Mouse (Mus musculus) hindbrain, embryonic 14.5 days (tissue): ENCODE data around the gene Arntl. TPM values are rescaled to one million over a fixed set of nuclear protein-coding genes. Genes with fewer than 3 reads are reported as not detected.

ENCODE experiments used
- ATAC-seq: fragments of 200-750 bp; cut with Nextera tagmentation; 2 replicates; pipeline ENCODE4 v1.8.0; 2017; ENCODE audit warnings: moderate number of reproducible peaks, mild to moderate bottlenecking, moderate TSS enrichment, moderate library complexity; ENCODE audit not compliant: low FRiP score
- DNase-seq: peaks from one replicate; pipeline ENCODE4 v3.0.0-alpha.2; 2015; ENCODE audit warnings: low spot score
- H3K27ac ChIP-seq: fragments of 300-500 bp; sonication (generic); 2 replicates; pipeline ENCODE4 v1.5.1; 2014; ENCODE audit warnings: mild to moderate bottlenecking, moderate library complexity
- H3K27me3 ChIP-seq: fragments of 300-500 bp; sonication (generic); 2 replicates; pipeline ENCODE4 v1.6.1; 2014; ENCODE audit warnings: mild to moderate bottlenecking, low read length, mixed read lengths; ENCODE audit not compliant: control insufficient read depth, insufficient read depth
- H3K36me3 ChIP-seq: fragments of 300-500 bp; sonication (generic); replicated peaks from 2 replicates; pipeline ENCODE4 v1.6.1; 2014; ENCODE audit not compliant: control insufficient read depth, insufficient read depth
- H3K4me1 ChIP-seq: fragments of 300-500 bp; sonication (generic); replicated peaks from 2 replicates; pipeline ENCODE4 v1.6.1; 2014; ENCODE audit warnings: antibody characterized with exemption, low read length, mixed read lengths; ENCODE audit not compliant: control insufficient read depth, insufficient read depth
- H3K4me2 ChIP-seq: fragments of 300-500 bp; sonication (generic); replicated peaks from 2 replicates; pipeline ENCODE4 v1.6.1; 2014; ENCODE audit warnings: mild to moderate bottlenecking, moderate library complexity
- H3K4me3 ChIP-seq: fragments of 300-500 bp; sonication (generic); replicated peaks from 2 replicates; pipeline ENCODE4 v1.5.1; 2014; ENCODE audit warnings: mild to moderate bottlenecking, low read length
- H3K9ac ChIP-seq: fragments of 300-500 bp; sonication (generic); 2 replicates; pipeline ENCODE4 v1.6.1; 2014
- H3K9me3 ChIP-seq: fragments of 300-500 bp; sonication (generic); 2 replicates; pipeline ENCODE4 v1.6.1; 2016; ENCODE audit warnings: low read length; ENCODE audit not compliant: control insufficient read depth
- whole genome bisulfite sequencing: fragments of 180-500 bp; shearing (Covaris S2); extraction: QIAGEN DNeasy Blood & Tissue Kit; methylation state at CpG from one replicate; pipeline ENCODE4 v1.1.7; 2014; 5-methylcytosine and 5-hydroxymethylcytosine counted together
- polyA plus RNA-seq: library from polyadenylated mRNA; unstranded; fragments of >200 nt; fragmentation: Nextera tagmentation; extraction: Ambion mirVana; gene quantifications from 2 replicates; pipeline ENCODE4 v1.2.1, GENCODE M21; 2014

Gene Arntl
- polyA plus RNA-seq, 1 experiment from 2014 or later: 16.9 TPM

DNA sequence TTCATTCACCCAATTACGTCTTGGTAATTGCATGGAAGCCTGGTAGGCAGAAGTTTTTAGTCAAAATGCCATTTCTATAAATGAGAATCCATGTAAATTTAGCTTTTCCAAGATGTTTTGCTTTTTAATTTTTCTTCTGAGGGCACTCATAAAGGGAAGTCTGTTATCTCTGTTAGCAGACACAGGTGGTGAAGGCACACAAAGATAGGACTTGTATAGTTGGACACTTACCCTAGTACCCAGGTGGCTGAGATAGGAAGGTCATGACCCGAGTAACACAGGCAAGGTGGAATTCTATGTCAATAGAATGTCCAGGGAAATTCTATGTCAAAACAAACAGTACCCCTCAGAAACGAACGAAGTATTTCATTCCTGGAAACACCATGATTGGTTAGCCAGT is 84.9 kb downstream of the Arntl start:
- no peak overlapping the region for H3K27ac ChIP-seq
- H3K36me3 ChIP-seq: peaks cover 5% of the 10 kb centered on the region
- ATAC-seq: no peak
- H3K4me3 ChIP-seq: no peak overlapping the region
- no peaks in the 10 kb centered on the region for H3K9me3 ChIP-seq
- H3K27me3 ChIP-seq: no peaks in the 10 kb centered on the region
- no peak overlapping the region for H3K9ac ChIP-seq
- no peak overlapping the region for H3K4me2 ChIP-seq
- WGBS: 92% methylated on average over 4 of the region's 4 CpGs
- no peak for DNase-seq
- H3K4me1 ChIP-seq: peaks cover 9% of the 10 kb centered on the region; the same call in 1 of the 2 replicates

DNA sequence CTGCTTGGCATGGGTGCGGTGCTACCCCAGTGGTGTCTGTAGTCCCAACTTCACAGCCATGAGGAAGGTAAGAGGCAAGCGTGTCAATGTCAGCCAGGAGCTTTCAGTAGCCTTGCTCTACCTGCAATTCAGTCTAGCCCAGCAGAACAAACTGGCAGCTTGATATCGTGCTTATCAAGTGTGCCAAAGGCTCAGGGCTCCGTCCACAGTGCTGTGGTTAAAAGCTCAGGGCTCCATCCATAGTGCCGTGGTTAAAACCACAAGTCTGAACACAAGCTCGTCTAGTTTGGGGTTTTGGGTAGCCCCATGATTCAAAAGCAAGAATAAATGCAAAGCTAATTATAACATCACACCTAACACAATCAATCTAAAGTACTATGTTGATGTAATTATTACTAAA is 87.3 kb downstream of the Arntl start:
- 94% methylated on average over 6 of the region's 6 CpGs for WGBS
- DNase-seq (no peak), ATAC-seq (no peak)
- no peaks in the 10 kb centered on the region for H3K27me3 ChIP-seq
- H3K27ac ChIP-seq: no peak overlapping the region
- peaks cover 5% of the 10 kb centered on the region; the same call in 1 of the 2 replicates for H3K36me3 ChIP-seq
- H3K4me3 ChIP-seq: no peak overlapping the region
- no peaks in the 10 kb centered on the region for H3K9me3 ChIP-seq
- no peak overlapping the region for H3K4me2 ChIP-seq
- no peak overlapping the region for H3K9ac ChIP-seq
- peaks cover 9% of the 10 kb centered on the region; the same call in 1 of the 2 replicates for H3K4me1 ChIP-seq

DNA sequence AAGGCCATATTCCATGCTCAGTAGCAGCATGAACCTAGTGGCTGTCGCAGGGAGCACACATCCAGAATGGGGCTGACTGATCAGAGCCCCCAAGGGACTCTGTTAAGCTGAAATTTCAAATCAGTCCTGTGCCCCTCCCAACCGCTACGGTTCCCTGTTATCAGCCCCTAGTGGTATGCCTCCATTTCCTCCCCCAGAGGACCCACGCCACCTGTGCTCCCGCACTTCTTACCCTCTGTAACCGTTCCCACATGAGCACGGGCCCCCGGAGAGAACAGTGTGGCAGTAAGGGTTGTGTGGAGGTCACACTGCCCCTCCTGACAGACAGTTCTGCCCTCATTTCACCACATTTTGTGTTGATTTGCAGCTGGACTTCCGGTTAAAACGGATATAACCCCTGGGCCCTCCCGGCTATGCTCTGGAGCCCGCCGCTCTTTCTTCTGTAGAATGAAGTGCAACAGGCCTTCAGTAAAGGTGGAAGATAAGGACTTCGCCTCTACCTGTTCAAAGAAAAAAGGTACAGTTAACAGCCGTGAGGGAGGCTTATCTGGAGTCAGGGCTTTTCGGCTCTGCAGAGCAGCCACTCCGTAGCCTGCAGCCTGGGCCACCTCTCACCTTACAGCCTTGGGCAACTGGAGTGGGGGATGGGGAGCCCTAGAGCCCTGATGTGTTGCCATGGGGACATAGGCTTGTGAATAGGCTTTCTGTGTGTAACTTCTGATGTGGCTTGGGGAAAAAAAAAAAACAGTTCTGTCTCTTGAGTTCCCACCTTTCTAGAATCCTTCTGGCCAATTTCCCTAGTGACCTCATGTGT is 88.0 kb downstream of the Arntl start:
- ATAC-seq: peak; percentile 14; the same call in 1 of the 2 replicates
- DNase-seq: no peak
- Histone ChIP-seq H3K4me3 (no peak overlapping the region), H3K9me3 (no peaks in the 10 kb centered on the region), H3K4me1 (peaks cover 9% of the 10 kb centered on the region; the same call in 1 of the 2 replicates), H3K27me3 (no peaks in the 10 kb centered on the region), H3K4me2 (no peak overlapping the region), H3K27ac (no peak overlapping the region), H3K9ac (no peak overlapping the region), H3K36me3 (peaks cover 5% of the 10 kb centered on the region; the same call in 1 of the 2 replicates)
- WGBS: 40% methylated on average over 17 of the region's 17 CpGs

DNA sequence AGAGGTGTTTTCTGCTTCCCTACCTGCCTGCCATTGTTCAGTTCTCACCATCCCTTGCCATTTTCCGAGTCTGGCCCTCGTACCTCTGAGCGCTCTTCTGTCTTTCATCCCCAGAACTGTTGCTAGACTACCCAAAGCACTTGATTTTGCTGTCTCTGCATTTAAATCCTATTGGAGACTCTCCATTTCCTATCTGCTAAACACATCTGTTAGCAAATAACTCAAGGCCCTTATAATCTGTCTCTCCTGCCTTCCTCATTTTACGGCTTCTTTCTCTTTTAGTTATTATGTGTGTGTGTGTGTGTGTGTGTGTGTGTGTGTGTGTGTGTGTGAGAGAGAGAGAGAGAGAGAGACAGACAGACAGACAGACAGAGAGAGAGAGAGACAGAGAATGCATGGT is 90.5 kb downstream of the Arntl start:
- Histone ChIP-seq H3K4me3 (no peak overlapping the region), H3K9ac (no peak overlapping the region), H3K36me3 (peaks cover 5% of the 10 kb centered on the region; the same call in 1 of the 2 replicates), H3K27ac (no peak overlapping the region), H3K9me3 (no peaks in the 10 kb centered on the region), H3K27me3 (no peaks in the 10 kb centered on the region), H3K4me1 (peaks cover 9% of the 10 kb centered on the region; the same call in 1 of the 2 replicates), H3K4me2 (no peak overlapping the region)
- WGBS: 93% methylated on average over 4 of the region's 4 CpGs
- DNase-seq: no peak
- ATAC-seq: no peak

DNA sequence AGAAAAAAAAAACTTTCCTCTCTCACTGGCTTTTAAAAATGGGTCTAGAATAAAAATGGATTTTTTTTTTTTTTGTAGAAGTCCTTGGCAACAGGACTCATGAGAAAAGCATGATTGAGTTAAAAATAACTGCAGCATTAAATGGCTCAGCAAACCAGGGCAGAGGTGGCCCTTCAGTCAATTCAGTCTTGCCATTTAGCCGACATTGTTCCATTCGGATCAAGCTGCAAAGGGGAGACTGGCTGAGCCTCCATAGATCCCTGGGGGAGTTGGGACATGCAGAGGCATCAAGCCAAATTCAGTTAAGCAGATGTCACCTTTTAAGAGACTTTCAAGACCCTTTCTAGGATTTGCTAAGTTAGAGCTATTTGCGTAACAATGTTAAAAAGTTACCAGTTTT is 102.9 kb downstream of the Arntl start:
- WGBS: 46% methylated on average over 3 of the region's 3 CpGs
- peaks cover 24% of the 10 kb centered on the region for H3K36me3 ChIP-seq
- no peak overlapping the region for H3K4me2 ChIP-seq
- DNase-seq: no peak
- no peak overlapping the region for H3K4me3 ChIP-seq
- H3K9me3 ChIP-seq: no peaks in the 10 kb centered on the region
- no peak for ATAC-seq
- H3K9ac ChIP-seq: no peak overlapping the region
- no peak overlapping the region for H3K27ac ChIP-seq
- 0 out of 2 replicates have a peak, but pooled peaks cover 3% of the 10 kb centered on the region for H3K4me1 ChIP-seq
- no peaks in the 10 kb centered on the region for H3K27me3 ChIP-seq

DNA sequence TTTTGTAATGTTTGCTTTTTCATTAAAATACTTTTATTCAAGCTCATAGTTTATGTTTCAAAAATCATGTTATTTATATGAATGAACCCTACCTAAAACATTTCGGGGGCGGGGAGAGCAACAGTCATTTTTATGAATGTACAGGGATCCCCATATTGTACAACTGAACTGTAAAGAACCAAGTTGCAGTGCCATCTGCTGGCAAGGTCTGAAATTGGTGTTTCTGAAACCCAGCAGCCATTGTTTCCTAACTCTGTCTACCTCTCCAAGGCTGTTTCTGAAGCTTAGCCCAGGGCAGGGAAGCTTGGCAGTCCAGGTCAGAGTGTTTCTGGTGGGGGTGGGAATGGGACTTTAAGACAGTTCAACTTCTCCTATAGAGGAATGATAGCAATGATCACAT is 104.5 kb downstream of the Arntl start:
- no peak overlapping the region for H3K4me2 ChIP-seq
- H3K9me3 ChIP-seq: no peaks in the 10 kb centered on the region
- H3K4me3 ChIP-seq: no peak overlapping the region
- peaks cover 32% of the 10 kb centered on the region for H3K36me3 ChIP-seq
- H3K4me1 ChIP-seq: 0 out of 2 replicates have a peak, but pooled peaks cover 3% of the 10 kb centered on the region
- no peak overlapping the region for H3K27ac ChIP-seq
- H3K9ac ChIP-seq: no peak overlapping the region
- 25% methylated on average over 2 of the region's 2 CpGs for WGBS
- DNase-seq: peak; percentile 86
- ATAC-seq: peak; percentile 55; the same call in 1 of the 2 replicates
- H3K27me3 ChIP-seq: no peaks in the 10 kb centered on the region

DNA sequence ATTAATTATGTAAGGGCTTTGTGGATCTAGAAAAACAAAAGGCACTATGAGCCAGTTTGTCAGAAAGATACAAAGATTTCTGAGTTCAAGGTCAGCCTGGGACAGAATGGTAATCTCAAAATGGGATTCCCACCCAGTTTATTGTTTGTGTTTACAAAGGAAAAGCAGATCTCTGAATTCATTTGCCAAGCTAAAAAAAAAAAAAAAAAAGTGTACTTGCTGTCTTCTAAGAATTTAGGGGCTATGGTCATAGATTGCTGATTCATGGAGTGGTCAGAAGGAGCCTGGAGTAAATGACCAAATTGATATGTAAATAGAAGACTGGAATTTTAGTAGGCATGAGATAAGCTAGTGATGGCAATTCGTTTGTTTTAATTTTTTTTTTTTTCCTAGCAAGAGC is 112.9 kb downstream of the Arntl start:
- no peak for DNase-seq
- Histone ChIP-seq H3K27ac (no peak overlapping the region), H3K27me3 (no peaks in the 10 kb centered on the region), H3K9ac (no peak overlapping the region), H3K4me3 (no peak overlapping the region), H3K36me3 (peaks cover 37% of the 10 kb centered on the region), H3K9me3 (no peaks in the 10 kb centered on the region), H3K4me2 (no peak overlapping the region), H3K4me1 (no peaks in the 10 kb centered on the region)
- ATAC-seq: no peak
- 78% methylated on average over 1 of the region's 1 CpGs for WGBS

DNA sequence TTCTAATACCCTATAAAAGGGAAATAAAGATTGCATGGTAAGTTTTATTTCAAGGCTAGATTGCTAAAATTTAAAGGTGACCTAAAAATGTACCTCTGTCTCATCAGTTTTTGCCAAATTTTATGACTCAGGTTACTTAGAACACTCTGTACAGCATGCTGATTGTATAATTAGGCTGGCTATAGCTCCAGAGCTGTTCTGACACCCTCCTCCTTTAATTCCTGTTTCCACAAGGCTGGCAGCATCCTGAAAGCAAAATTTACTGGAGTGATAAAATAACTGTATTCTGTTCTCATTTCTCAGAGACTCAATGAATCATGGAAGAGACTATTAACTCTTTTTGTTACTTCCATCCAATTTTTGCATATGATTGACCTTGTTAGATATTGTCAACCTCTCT is 126.8 kb downstream of the Arntl start:
- Histone ChIP-seq H3K36me3 (peaks cover 15% of the 10 kb centered on the region), H3K27me3 (no peaks in the 10 kb centered on the region), H3K9me3 (no peaks in the 10 kb centered on the region), H3K4me3 (no peak overlapping the region), H3K4me2 (no peak overlapping the region), H3K4me1 (no peaks in the 10 kb centered on the region), H3K9ac (no peak overlapping the region), H3K27ac (no peak overlapping the region)
- ATAC-seq: no peak
- DNase-seq: no peak

DNA sequence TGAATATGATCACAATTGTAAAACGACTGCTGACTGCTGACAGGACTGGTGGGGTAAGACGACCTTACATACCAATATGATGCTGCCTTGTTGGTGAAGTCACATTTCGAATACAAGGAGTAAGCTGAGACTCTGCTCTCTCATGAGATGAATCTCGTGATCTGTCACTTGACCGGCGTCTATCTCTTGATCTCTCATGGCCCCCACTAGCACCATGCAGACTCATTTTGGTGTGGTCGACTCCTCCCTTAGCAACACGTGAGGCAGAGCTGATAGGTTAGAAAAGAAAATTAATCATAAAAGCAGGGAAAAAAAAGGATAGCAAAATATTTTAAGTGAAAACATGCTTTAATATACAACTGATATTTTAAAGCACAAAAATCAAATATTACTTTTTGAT is 128.0 kb downstream of the Arntl start:
- Histone ChIP-seq H3K27ac (no peak overlapping the region), H3K9ac (no peak overlapping the region), H3K27me3 (no peaks in the 10 kb centered on the region), H3K36me3 (peaks cover 15% of the 10 kb centered on the region), H3K4me2 (no peak overlapping the region), H3K4me3 (no peak overlapping the region), H3K4me1 (no peaks in the 10 kb centered on the region), H3K9me3 (no peaks in the 10 kb centered on the region)
- DNase-seq: no peak
- 86% methylated on average over 8 of the region's 8 CpGs for WGBS
- ATAC-seq: no peak
